Comparison of ENCODE assay signal across 8 mouse cellular contexts in the genomic region with DNA sequence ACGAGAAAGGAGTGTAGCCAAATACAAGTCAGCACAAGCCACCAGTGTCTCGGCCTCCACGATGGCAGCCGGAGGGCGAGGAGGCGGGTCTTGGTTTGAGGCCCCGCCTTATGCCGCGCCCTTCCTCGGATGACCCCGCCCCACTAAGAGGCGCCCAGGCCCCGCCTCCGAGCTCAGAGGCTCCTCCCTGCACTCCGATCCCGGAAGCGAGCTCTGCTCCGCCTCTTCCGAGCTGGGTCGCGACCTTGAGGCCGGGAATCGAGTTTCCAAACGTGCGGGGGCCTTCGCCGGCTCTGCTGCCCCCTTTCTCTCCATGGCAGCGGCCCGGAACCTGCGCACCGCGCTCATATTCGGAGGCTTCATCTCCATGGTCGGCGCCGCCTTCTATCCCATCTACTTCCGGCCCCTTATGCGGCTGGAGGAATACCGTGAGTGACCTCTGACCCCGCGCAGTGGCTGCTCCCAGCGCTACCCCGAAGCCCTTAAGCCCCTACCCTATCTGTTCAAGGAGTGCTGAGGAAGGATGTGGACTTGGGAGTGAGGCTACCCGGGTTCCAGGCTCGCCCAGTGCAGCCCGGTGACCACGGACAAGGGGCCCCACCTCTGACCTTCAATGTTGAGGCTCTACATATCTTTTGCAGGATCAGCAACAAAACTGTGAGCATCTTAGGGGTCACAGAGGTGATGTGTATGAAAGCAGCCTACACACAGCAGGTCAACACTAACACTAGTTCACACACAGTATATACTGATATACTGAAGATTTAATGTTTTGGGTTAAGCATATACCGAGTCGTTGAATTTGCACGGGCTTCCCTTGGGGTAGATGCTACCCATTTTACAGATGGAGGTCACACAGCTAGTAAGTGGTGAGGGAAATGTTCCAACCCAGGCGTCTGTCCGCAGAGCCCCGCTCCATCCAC. TPM values are rescaled to one million over a fixed set of nuclear protein-coding genes. Genes with fewer than 3 reads are reported as not detected.
A peak's percentile ranks its signal among the peaks of the same experiment; 100 is the strongest.
DNase-seq lines count a peak whose midpoint lies in the region; ATAC-seq and TF ChIP-seq lines count a peak whose summit lies in the region.

A gene (plus strand): TSS at position 153 of the 923 bp plus-strand sequence.

- TF ChIP-seq POLR2A in heart, adult 2 months (IDR thresholded peaks at IDR 0.05; ENCODE audit: insufficient read depth, low read depth, low read length) = peak; percentile 69; the same call in 1 of the 2 replicates

- no peaks in the 10 kb centered on the region for H3K27me3 ChIP-seq in embryonic facial prominence, embryonic 14.5 days (replicated peaks; ENCODE audit: control insufficient read depth, insufficient read depth, low read length)
- no peaks in the 10 kb centered on the region for H3K27me3 ChIP-seq in heart, adult 2 months (ENCODE audit: control insufficient read depth, insufficient read depth, low read length)

- intact Hi-C loops in heart, adult 2 months (cut with DNase I) = loop anchor here (5.0 kb wide), 1 partner anchor 320 kb away; no protein-coding TSS in a partner anchor

- H3K4me1 ChIP-seq in embryonic facial prominence, embryonic 14.5 days (ENCODE audit: control insufficient read depth, insufficient read depth, low read length) = peaks cover 5% of the 10 kb centered on the region; the same call in 1 of the 2 replicates
- peaks cover 7% of the 10 kb centered on the region for H3K4me1 ChIP-seq in heart, adult 2 months (ENCODE audit: control insufficient read depth, insufficient read depth, low read length)

- peak within 1 kb of the TSS; percentile 77 for H3K27ac ChIP-seq in embryonic facial prominence, embryonic 14.5 days (replicated peaks; ENCODE audit: low read depth, low read length)
- peak within 1 kb of the TSS; percentile 86 for H3K27ac ChIP-seq in heart, adult 2 months

- DNase-seq in 3T3-L1 (ENCODE audit: low read depth, low spot score) (peak; percentile 82), liver (peak; percentile 93)
- peak; percentile 90 to 94 for DNase-seq in adrenal gland, postnatal 36 days
- peak; percentile 93 for DNase-seq in embryonic facial prominence, embryonic 14.5 days (ENCODE audit: low spot score)
- peak; percentile 89 for DNase-seq in heart, adult 2 months
- peak; percentile 89 for DNase-seq in kidney, adult 9 months
- DNase-seq in spleen, postnatal 4 days (ENCODE audit: low spot score in 2 of 2) = peak; percentile 88 to 95

- peak within 1 kb of the TSS; percentile 71 for H3K4me3 ChIP-seq in embryonic facial prominence, embryonic 14.5 days (ENCODE audit: low read depth, low read length)
- peak within 1 kb of the TSS; percentile 85 for H3K4me3 ChIP-seq in heart, adult 2 months

- TF ChIP-seq CTCF in heart, adult 2 months (IDR thresholded peaks at IDR 0.05) = no peak

- WGBS in embryonic facial prominence, embryonic 14.5 days = 14% methylated on average over 42 of the region's 53 CpGs
- WGBS in heart, adult 2 months = 12% methylated on average over 52 of the region's 53 CpGs

- H3K79me2 ChIP-seq in heart, adult 2 months (replicated peaks; ENCODE audit: control insufficient read depth, insufficient read depth, low read length) = no peaks in the 10 kb centered on the region

- no peak for TF ChIP-seq EP300 in heart, adult 2 months (IDR thresholded peaks at IDR 0.05; ENCODE audit: insufficient read depth, low read depth, low read length)

- H3K9ac ChIP-seq in embryonic facial prominence, embryonic 14.5 days (ENCODE audit: low read depth, low read length) = peak within 1 kb of the TSS; percentile 72
- H3K9ac ChIP-seq in heart, adult 2 months (ENCODE audit: low read depth, low read length) = peak within 1 kb of the TSS; percentile 91

- H3K4me2 ChIP-seq in embryonic facial prominence, embryonic 14.5 days (ENCODE audit: low read depth, low read length) = peak within 1 kb of the TSS; percentile 76

- ATAC-seq in embryonic facial prominence, embryonic 14.5 days (ENCODE audit: low read depth) = peak; percentile 89
- ATAC-seq in monocyte, adult 5-6 weeks (replicated peaks; ENCODE audit: insufficient number of reproducible peaks, low FRiP score, low TSS enrichment, poor library complexity, severe bottlenecking) = peak; percentile 94

- no peaks in the 10 kb centered on the region for H3K9me3 ChIP-seq in embryonic facial prominence, embryonic 14.5 days (ENCODE audit: control insufficient read depth, low read length)

- H3K36me3 ChIP-seq in embryonic facial prominence, embryonic 14.5 days (ENCODE audit: control insufficient read depth, insufficient read depth, low read length) = no peaks in the 10 kb centered on the region
- H3K36me3 ChIP-seq in heart, adult 2 months (ENCODE audit: control insufficient read depth, insufficient read depth, low read length) = peaks cover 6% of the 10 kb centered on the region

RNA-seq across cellular contexts. Expression of the gene that starts here (rescaled TPM):
- 10 to 100 TPM; 44.2 to 65.8 TPM for total RNA-seq in adrenal gland, postnatal 36 days (2021)
- 96.7 and 104 TPM in 2 replicates for polyA plus RNA-seq in embryonic facial prominence, embryonic 14.5 days (2014; fragmentation: Nextera tagmentation; extraction: Ambion mirVana)
- 10 to 100 TPM; 92.3 to 100.0 TPM for total RNA-seq in heart, adult 2 months (2021)
- polyA plus RNA-seq in heart, adult 2 months (2012; rRNA removed) = 115 and 189 TPM in 2 replicates
- total RNA-seq in monocyte, adult 5-6 weeks (2017) = 44.4 to 59.6 TPM (median 47.2 TPM) in 3 replicates

Comparison
In these comparisons a context has a peak if more than half of its experiments do, and no peak if none do; other contexts are left out.
1. Peak in every context shown above with its lines: DNase-seq, ATAC-seq, H3K4me3 ChIP-seq and H3K27ac ChIP-seq.